Mouse (Mus musculus): ENCODE data around the gene Phf5a. TPM values are rescaled to one million over a fixed set of nuclear protein-coding genes. Genes with fewer than 3 reads are reported as not detected.

Phf5a gene
- total RNA-seq, 1 experiment, result 157 TPM

- H3K4me1 ChIP-seq (ENCODE audit: control insufficient read depth in 2 of 2, insufficient read depth in 2 of 2, low read length in 2 of 2, poor library complexity in 1 of 2), result no peaks in the 10 kb centered on the region; a peak in 1 of 4 replicates
- no peak for TF ChIP-seq CHD2 (IDR thresholded peaks at IDR 0.05; ENCODE audit: low read depth, low read length)
- TF ChIP-seq MAFK (IDR thresholded peaks at IDR 0.05; ENCODE audit: insufficient read depth, low read depth, low read length), result no peak
- TF ChIP-seq HCFC1 (IDR thresholded peaks at IDR 0.05; ENCODE audit: borderline replicate concordance, insufficient read depth, low read length), result no peak
- TF ChIP-seq ZC3H11A (IDR thresholded peaks at IDR 0.05; ENCODE audit: borderline replicate concordance, low read depth, low read length), result no peak
- no peak for TF ChIP-seq ZNF384 (IDR thresholded peaks at IDR 0.05; ENCODE audit: low read depth, low read length)
- in situ Hi-C loops (cut with MboI; ENCODE audit: low sequenced_read_pairs in 2 of 2, unreplicated experiment in 2 of 2), result no loop called here
- no peak overlapping the region for H3K4me3 ChIP-seq (ENCODE audit: insufficient read depth in 1 of 2, low read depth in 1 of 2, low read length in 2 of 2, poor library complexity in 1 of 2, severe bottlenecking in 1 of 2)
- DNase-seq (ENCODE audit: low read depth, low spot score), result peak; percentile 63
- no peak overlapping the region for H3K9ac ChIP-seq (ENCODE audit: insufficient read depth, low read depth, low read length, poor library complexity, severe bottlenecking)
- H3K27ac ChIP-seq (ENCODE audit: insufficient read depth, low read depth, low read length, poor library complexity, severe bottlenecking), result no peak overlapping the region
- H3K36me3 ChIP-seq (ENCODE audit: control insufficient read depth, insufficient read depth, low read length, poor library complexity, severe bottlenecking), result peaks cover 51% of the 10 kb centered on the region
- no peaks in the 10 kb centered on the region for H3K9me3 ChIP-seq (ENCODE audit: control insufficient read depth, insufficient read depth, low read depth, low read length)
Measured at GRCm38 (mm10) chr15:81917621-81918463, 46.1 kb upstream of the Phf5a start.

- H3K4me3 ChIP-seq (ENCODE audit: insufficient read depth in 1 of 2, low read depth in 1 of 2, low read length in 2 of 2, poor library complexity in 1 of 2, severe bottlenecking in 1 of 2), result no peak overlapping the region
- H3K36me3 ChIP-seq (ENCODE audit: control insufficient read depth, insufficient read depth, low read length, poor library complexity, severe bottlenecking), result peaks cover 54% of the 10 kb centered on the region
- H3K9ac ChIP-seq (ENCODE audit: insufficient read depth, low read depth, low read length, poor library complexity, severe bottlenecking), result no peak overlapping the region
- H3K4me1 ChIP-seq (ENCODE audit: control insufficient read depth in 2 of 2, insufficient read depth in 2 of 2, low read length in 2 of 2, poor library complexity in 1 of 2), result peaks cover 0 to 2% of the 10 kb centered on the region in 2 experiments; a peak in 1 of 4 replicates
- in situ Hi-C loops (cut with MboI; ENCODE audit: low sequenced_read_pairs in 2 of 2, unreplicated experiment in 2 of 2), result no loop called here
- no peaks in the 10 kb centered on the region for H3K9me3 ChIP-seq (ENCODE audit: control insufficient read depth, insufficient read depth, low read depth, low read length)
- no peak overlapping the region for H3K27ac ChIP-seq (ENCODE audit: insufficient read depth, low read depth, low read length, poor library complexity, severe bottlenecking)
- no peak for TF ChIP-seq MAFK (IDR thresholded peaks at IDR 0.05; ENCODE audit: insufficient read depth, low read depth, low read length)
- TF ChIP-seq CHD2 (IDR thresholded peaks at IDR 0.05; ENCODE audit: low read depth, low read length), result no peak
- no peak for TF ChIP-seq ZNF384 (IDR thresholded peaks at IDR 0.05; ENCODE audit: low read depth, low read length)
- no peak for TF ChIP-seq ZC3H11A (IDR thresholded peaks at IDR 0.05; ENCODE audit: borderline replicate concordance, low read depth, low read length)
- no peak for TF ChIP-seq HCFC1 (IDR thresholded peaks at IDR 0.05; ENCODE audit: borderline replicate concordance, insufficient read depth, low read length)
- DNase-seq (ENCODE audit: low read depth, low spot score), result no peak
Measured at GRCm38 (mm10) chr15:81917201-81917600, 45.5 kb upstream of the Phf5a start.

GRCm38 (mm10) chr15:81915663-81916062 is 44.0 kb upstream of the Phf5a start:
- Histone ChIP-seq H3K9me3 (ENCODE audit: control insufficient read depth, insufficient read depth, low read depth, low read length) (no peaks in the 10 kb centered on the region), H3K4me1 (ENCODE audit: control insufficient read depth in 2 of 2, insufficient read depth in 2 of 2, low read length in 2 of 2, poor library complexity in 1 of 2) (peaks cover 0 to 4% of the 10 kb centered on the region in 2 experiments; a peak in 1 of 4 replicates), H3K27ac (ENCODE audit: insufficient read depth, low read depth, low read length, poor library complexity, severe bottlenecking) (no peak overlapping the region), H3K4me3 (ENCODE audit: insufficient read depth in 1 of 2, low read depth in 1 of 2, low read length in 2 of 2, poor library complexity in 1 of 2, severe bottlenecking in 1 of 2) (no peak overlapping the region), H3K36me3 (ENCODE audit: control insufficient read depth, insufficient read depth, low read length, poor library complexity, severe bottlenecking) (peaks cover 60% of the 10 kb centered on the region), H3K9ac (ENCODE audit: insufficient read depth, low read depth, low read length, poor library complexity, severe bottlenecking) (no peak overlapping the region)
- no peak for DNase-seq (ENCODE audit: low read depth, low spot score)
- in situ Hi-C loops (cut with MboI; ENCODE audit: low sequenced_read_pairs in 2 of 2, unreplicated experiment in 2 of 2), result no loop called here
- TF ChIP-seq MAFK (IDR thresholded peaks at IDR 0.05; ENCODE audit: insufficient read depth, low read depth, low read length), result no peak
- TF ChIP-seq ZNF384 (IDR thresholded peaks at IDR 0.05; ENCODE audit: low read depth, low read length), result no peak
- TF ChIP-seq HCFC1 (IDR thresholded peaks at IDR 0.05; ENCODE audit: borderline replicate concordance, insufficient read depth, low read length), result no peak
- no peak for TF ChIP-seq CHD2 (IDR thresholded peaks at IDR 0.05; ENCODE audit: low read depth, low read length)
- TF ChIP-seq ZC3H11A (IDR thresholded peaks at IDR 0.05; ENCODE audit: borderline replicate concordance, low read depth, low read length), result no peak

- Histone ChIP-seq H3K9me3 (ENCODE audit: control insufficient read depth, insufficient read depth, low read depth, low read length) (no peaks in the 10 kb centered on the region), H3K9ac (ENCODE audit: insufficient read depth, low read depth, low read length, poor library complexity, severe bottlenecking) (no peak overlapping the region), H3K4me3 (ENCODE audit: insufficient read depth in 1 of 2, low read depth in 1 of 2, low read length in 2 of 2, poor library complexity in 1 of 2, severe bottlenecking in 1 of 2) (no peak overlapping the region), H3K4me1 (ENCODE audit: control insufficient read depth in 2 of 2, insufficient read depth in 2 of 2, low read length in 2 of 2, poor library complexity in 1 of 2) (peaks cover 0 to 4% of the 10 kb centered on the region in 2 experiments; a peak in 1 of 4 replicates), H3K27ac (ENCODE audit: insufficient read depth, low read depth, low read length, poor library complexity, severe bottlenecking) (no peak overlapping the region), H3K36me3 (ENCODE audit: control insufficient read depth, insufficient read depth, low read length, poor library complexity, severe bottlenecking) (peaks cover 70% of the 10 kb centered on the region)
- in situ Hi-C loops (cut with MboI; ENCODE audit: low sequenced_read_pairs in 2 of 2, unreplicated experiment in 2 of 2), result no loop called here
- no peak for TF ChIP-seq CHD2 (IDR thresholded peaks at IDR 0.05; ENCODE audit: low read depth, low read length)
- no peak for TF ChIP-seq MAFK (IDR thresholded peaks at IDR 0.05; ENCODE audit: insufficient read depth, low read depth, low read length)
- no peak for TF ChIP-seq ZNF384 (IDR thresholded peaks at IDR 0.05; ENCODE audit: low read depth, low read length)
- no peak for TF ChIP-seq HCFC1 (IDR thresholded peaks at IDR 0.05; ENCODE audit: borderline replicate concordance, insufficient read depth, low read length)
- no peak for TF ChIP-seq ZC3H11A (IDR thresholded peaks at IDR 0.05; ENCODE audit: borderline replicate concordance, low read depth, low read length)
- no peak for DNase-seq (ENCODE audit: low read depth, low spot score)
Measured at GRCm38 (mm10) chr15:81914668-81915067, 43.0 kb upstream of the Phf5a start.
